Mouse (Mus musculus): ENCODE data around the gene Lingo2.

Gene Lingo2

GRCm38 (mm10) chr4:36951150-36951954, at the start of gene Lingo2:
Lingo2 (minus strand) TSS chr4:36951747.
- no peak for DNase-seq (ENCODE audit: low spot score)

DNA sequence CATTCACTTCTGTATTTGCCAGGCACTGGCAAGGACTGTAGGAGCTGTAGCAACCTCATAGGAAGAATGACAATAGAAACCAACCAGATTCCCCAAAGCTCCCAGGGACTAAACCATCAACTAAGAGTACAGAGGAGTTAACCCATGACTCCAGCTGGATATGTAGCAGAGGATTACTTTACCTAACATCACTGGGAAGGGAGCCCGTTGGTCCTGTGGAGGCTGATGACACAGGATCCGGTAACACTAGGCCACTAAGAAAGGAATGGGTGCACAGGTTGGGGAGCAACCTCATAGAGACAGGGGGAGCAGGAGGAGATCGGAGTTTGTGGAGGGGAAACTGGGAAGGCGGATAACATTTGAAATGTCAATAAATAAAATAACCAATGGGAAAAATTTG, 21.8 kb upstream of the Lingo2 start:
- DNase-seq (ENCODE audit: low spot score): no peak

- no peak for DNase-seq (ENCODE audit: low spot score)
Measured at GRCm38 (mm10) chr4:36952431-36953429, 1.2 kb upstream of the Lingo2 start.

GRCm38 (mm10) chr4:36951955-36952215, 338 bp upstream of the Lingo2 start:
- DNase-seq (ENCODE audit: low spot score): no peak

- DNase-seq (ENCODE audit: low spot score): no peak
Measured at GRCm38 (mm10) chr4:36950790-36951149, 777 bp downstream of the Lingo2 start.

- peak; percentile 39 for DNase-seq (ENCODE audit: low spot score)
Measured at GRCm38 (mm10) chr4:36950021-36950751, 1.4 kb downstream of the Lingo2 start.

GRCm38 (mm10) chr4:36890810-36891209, 60.7 kb downstream of the Lingo2 start:
- DNase-seq (ENCODE audit: low spot score): no peak

- no peak for DNase-seq (ENCODE audit: low spot score)
Measured at GRCm38 (mm10) chr4:36890365-36890764, 61.2 kb downstream of the Lingo2 start.

- DNase-seq (ENCODE audit: low spot score): no peak
Measured at GRCm38 (mm10) chr4:36874781-36875180, 76.8 kb downstream of the Lingo2 start.

DNA sequence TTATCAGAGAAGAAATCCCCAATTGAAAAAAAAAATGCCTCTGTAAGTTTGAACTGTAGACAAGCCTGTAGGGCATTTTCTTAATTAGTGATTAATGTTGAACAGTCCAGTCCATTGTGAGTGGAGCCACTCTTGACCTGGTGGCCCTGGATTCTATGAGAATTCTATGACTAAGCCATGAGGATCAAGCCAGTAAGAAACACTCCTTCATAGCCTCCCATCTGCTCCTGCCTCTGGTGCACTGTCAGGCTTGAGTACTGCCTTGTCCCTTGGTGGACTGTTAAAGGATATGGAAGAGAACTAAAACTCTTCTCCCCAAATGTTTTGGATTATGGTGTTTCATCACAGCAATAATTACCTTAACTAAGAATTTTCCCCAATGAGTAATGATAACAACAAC, 126.6 kb downstream of the Lingo2 start:
- DNase-seq (ENCODE audit: low spot score): no peak

GRCm38 (mm10) chr4:36821914-36822313, 129.6 kb downstream of the Lingo2 start:
- no peak for DNase-seq (ENCODE audit: low spot score)

DNA sequence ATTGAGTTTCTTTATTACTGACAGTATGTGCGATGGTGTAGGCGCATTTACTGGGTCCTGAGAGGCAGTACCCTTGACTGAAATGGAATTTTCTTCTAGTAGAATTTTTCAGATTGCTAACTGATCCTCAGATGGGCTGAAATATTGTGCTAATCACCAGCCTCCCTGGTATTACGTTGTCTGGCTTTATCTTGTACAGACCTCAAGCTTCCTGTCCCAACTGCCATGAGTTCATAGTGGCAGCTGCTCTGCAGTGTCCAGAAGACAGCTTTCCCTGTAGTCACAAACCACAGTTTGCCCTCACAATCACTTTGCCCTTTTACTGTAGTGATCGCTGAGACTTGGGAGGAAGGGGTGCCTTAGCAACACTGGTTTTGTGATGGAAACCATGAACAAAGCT, 176.5 kb downstream of the Lingo2 start:
- DNase-seq (ENCODE audit: low spot score): no peak

GRCm38 (mm10) chr4:36730691-36731090, 220.9 kb downstream of the Lingo2 start:
- DNase-seq (ENCODE audit: low spot score): no peak

DNA sequence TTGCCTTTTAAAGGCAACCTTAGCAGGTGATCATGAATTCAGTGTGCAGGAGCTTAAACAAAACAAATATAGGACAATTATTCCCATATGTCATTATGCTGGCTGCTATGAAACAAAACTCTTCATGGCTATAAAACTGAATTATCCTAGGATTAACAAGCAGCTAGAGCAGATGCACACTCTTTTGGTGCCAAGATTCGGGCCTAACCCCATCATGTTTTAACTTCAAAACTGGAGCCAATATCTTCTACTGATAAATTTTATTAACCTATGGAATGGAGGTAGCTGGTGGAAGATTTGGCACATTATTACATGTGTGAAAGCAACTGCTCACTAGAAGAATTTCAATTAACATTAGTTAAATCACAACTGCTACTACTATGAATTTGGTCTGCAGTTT, 235.1 kb downstream of the Lingo2 start:
- DNase-seq (ENCODE audit: low spot score): no peak

GRCm38 (mm10) chr4:36698888-36699287, 252.7 kb downstream of the Lingo2 start:
- DNase-seq (ENCODE audit: low spot score): no peak

DNA sequence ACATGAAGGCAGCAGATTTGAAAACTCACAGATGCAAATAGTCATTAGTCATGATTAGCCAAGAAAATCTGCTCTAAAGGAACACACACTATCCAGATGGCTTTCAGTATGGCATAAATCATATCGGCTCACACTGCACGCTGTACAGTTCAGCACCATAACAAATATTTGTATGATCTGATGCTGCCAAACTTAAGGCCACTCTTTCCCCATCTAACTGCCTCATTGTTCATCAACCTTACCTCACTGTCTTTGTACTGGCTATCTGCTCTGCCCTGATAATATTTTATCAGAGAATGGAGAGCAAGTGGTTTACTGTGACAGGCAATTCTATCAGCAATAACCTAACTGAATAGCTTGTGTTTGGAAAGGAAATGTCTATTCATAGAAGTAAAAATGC, 254.7 kb downstream of the Lingo2 start:
- DNase-seq (ENCODE audit: low spot score): no peak

DNA sequence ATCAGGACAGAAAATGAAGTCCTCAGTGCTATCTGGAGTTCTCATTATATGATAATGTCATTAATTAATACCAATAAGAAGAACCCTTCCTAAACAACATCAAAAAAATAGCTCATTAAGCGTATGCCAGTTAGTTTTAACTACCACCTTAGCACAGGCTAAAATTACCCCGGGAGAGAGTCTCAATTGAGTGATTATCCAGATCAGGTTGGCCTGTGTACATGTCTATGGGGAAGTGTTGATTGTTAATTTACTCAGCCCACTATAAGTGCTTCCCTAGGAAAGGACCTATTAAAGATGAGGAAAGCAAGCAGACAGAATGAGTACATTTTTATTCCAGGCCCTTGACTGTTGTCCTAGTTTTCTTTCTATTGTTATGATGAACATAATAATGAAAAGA, 291.6 kb downstream of the Lingo2 start:
- no peak for DNase-seq (ENCODE audit: low spot score)

DNA sequence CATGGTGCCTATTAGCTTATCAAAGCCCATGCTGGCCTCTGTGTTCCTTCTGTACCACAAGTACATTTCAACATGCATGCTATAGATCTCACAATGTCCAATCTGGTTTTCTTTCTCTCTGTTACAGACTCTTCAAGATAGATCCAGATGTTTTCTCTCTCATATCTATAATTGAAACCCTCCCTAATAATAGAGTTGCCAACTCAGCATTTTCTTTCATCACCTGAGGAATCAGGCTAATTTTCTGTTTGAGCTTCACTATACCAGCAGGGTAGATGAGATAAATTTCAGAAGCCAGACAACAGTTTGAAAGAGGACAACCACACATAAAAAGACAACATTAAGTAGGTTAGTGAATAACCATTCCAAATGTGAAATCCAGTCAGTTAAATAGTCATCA, 303.8 kb downstream of the Lingo2 start:
- DNase-seq (ENCODE audit: low spot score): no peak

GRCm38 (mm10) chr4:36635666-36636065, 315.9 kb downstream of the Lingo2 start:
- DNase-seq (ENCODE audit: low spot score): no peak

DNA sequence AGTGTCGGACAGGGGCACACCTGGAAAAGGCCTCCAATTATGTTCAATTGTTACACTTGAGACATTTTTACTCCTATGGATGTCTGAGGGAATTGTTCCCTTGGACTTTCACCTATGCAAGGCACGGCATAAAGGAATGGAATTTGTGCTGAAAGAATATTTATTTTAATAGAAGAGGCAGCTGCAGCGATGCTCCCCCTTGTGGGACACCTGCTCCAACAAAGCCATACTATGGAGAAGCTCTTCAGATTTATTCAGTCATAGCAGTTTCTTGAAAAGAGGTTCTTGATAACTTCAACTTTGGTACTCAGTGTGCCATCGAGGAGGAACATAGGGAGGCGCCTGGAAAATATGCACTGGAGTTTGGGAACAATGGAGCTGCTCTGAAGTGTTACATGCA, 374.7 kb downstream of the Lingo2 start:
- no peak for DNase-seq (ENCODE audit: low spot score)

DNA sequence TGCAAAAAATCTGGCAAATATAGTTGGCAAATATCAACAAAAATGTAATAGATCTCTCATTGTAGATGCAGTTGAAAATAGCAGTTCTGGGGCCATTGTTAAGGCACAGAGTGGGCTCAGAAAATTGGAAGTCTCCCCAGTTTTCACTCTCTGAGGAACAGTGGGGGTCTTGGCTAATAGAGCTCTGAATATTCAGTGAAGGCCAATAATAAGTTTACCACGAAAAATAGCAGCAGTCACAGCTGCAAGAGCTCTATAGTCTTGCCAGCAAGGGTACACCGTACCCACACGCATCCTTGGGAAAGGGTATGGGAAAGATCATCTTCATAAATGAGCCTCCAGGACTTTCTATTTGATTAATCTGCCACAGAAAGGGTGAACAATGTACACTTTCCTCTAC, 375.3 kb downstream of the Lingo2 start:
- no peak for DNase-seq (ENCODE audit: low spot score)

DNA sequence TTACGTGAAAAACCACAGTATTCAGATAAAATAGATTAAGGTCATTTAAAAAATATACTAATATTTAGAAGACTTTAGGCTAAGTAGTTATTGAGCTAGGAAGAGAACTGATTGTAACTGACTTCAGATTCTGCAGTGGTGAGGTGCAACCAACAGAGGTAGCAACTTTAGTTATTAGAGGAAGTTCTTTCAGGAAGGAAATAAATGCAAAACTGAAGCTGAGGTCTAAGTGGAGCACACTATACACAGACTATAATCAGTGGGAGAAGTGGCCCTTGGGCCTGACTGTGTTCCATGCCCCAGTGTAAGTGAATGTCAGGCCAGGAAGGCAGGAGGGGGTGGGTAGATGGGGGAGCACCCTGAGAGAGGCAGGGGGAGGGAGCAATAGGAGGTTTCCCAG, 385.0 kb downstream of the Lingo2 start:
- DNase-seq (ENCODE audit: low spot score): no peak

DNA sequence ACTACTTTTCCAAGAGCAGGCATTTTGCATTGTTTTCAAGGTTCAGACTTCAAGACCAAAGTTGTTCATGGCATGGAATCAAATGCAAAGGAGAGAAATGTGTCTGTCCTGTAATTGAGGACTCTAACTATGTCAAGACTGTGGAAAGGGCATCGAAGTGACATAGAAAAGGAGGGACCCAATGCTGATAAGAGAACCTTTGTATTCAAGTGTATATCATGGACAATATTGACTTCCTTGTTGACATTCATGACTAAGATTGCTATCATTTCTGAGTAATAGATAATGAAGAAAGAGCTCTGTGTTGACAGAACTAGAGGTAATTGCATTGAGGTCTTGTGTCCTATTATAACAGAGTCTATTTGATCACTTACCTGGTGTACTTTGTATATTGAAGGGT, 390.6 kb downstream of the Lingo2 start:
- DNase-seq (ENCODE audit: low spot score): no peak
